Mouse (Mus musculus) cerebellum, adult (tissue): ENCODE measurements around the gene Phactr3.
"Not testable (repeated sequence)": the region's sequence is repeated elsewhere in the genome, so short reads cannot be mapped to it uniquely, and the experiment has no call there.

Experiments
- ATAC-seq: cut with Nextera tagmentation; 2 replicates; pipeline ENCODE4 v1.9.2; 2017; ENCODE audit warnings: mild to moderate bottlenecking, moderate library complexity, mixed read lengths; ENCODE audit not compliant: insufficient number of reproducible peaks, low FRiP score, low TSS enrichment

Phactr3 gene

GRCm38 (mm10) chr2:178319766-178320165, 201.0 kb downstream of the Phactr3 start:
- ATAC-seq, result no peak

GRCm38 (mm10) chr2:178321271-178321670, 202.5 kb downstream of the Phactr3 start:
- no peak for ATAC-seq

- ATAC-seq, result no peak
Observed at GRCm38 (mm10) chr2:178324410-178324809, 205.6 kb downstream of the Phactr3 start.

DNA sequence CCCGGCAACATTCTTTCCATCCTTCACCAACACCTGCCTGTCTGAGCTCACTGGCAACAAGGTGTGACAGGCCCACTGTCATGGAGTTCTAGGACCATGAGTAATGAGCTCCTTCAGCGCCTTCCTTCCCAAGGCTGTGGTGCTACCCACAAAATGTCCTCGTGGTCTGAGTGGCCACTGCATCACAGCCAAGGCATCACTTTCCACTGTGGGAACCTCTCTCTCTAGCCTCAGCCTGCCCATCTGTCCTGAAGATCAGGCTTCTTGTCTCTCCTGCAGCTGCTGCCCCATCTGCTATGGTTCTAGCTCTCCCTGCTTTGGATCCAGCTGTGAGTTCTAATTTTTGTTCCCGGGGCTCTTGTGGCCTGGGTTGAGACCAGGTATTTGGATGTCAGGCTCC, 206.0 kb downstream of the Phactr3 start:
- no peak for ATAC-seq

- ATAC-seq, result no peak
Observed at GRCm38 (mm10) chr2:178326067-178326466, 207.3 kb downstream of the Phactr3 start.

DNA sequence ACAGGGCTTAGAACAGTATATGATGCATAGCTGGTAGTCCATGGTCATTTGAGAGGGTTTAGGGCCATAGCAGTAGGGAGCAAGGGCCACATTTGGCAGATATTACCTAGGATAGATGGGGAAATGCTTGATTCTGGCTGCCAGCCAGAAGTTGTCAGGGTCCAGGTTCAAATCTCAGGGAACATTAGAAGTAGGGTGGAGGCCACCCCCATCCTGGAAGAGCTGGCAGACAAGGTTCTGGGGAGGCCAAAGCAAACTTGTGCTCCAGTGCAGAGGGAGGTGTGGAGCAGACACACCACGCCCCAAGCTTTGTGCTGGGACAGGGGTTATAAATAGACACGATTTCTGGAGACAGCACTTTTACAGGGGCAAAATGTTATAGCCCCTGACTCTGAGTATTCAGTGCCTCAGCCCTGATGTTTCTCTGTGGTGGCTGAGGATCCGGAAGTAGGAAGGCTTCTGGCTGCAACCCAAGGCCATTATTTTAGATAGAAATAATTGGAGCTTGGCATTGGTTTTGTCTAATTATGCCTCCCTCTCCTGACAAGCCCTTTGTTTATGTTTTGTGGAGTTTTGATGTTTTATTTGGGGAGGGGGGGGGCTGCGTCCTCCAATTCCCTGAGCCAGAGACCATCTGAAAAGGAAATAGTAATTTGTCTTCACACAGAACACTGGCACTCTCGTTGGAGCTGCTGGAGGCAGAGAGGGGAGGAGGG, 208.1 kb downstream of the Phactr3 start:
- ATAC-seq, result no peak

GRCm38 (mm10) chr2:178327466-178328040, 208.8 kb downstream of the Phactr3 start:
- ATAC-seq, result peak; percentile 89

- ATAC-seq, result no peak
Observed at GRCm38 (mm10) chr2:178329551-178329950, 210.8 kb downstream of the Phactr3 start.

GRCm38 (mm10) chr2:178329986-178330385, 211.2 kb downstream of the Phactr3 start:
- no peak for ATAC-seq

- ATAC-seq, result no peak
Observed at GRCm38 (mm10) chr2:178337878-178338277, 219.1 kb downstream of the Phactr3 start.

- no peak for ATAC-seq
Observed at GRCm38 (mm10) chr2:178339044-178339443, 220.3 kb downstream of the Phactr3 start.

- not testable (repeated sequence) for ATAC-seq
Observed at GRCm38 (mm10) chr2:178342105-178342504, 223.3 kb downstream of the Phactr3 start.

- ATAC-seq, result no peak
Observed at GRCm38 (mm10) chr2:178342597-178342996, 223.8 kb downstream of the Phactr3 start.
